Mouse (Mus musculus) heart, adult 11 months (tissue): Measurements from ENCODE around the gene Kcnk15.

Source experiments
- DNase-seq: peaks from one replicate; pipeline ENCODE4 v3.0.0; 2022

Kcnk15 gene

DNA sequence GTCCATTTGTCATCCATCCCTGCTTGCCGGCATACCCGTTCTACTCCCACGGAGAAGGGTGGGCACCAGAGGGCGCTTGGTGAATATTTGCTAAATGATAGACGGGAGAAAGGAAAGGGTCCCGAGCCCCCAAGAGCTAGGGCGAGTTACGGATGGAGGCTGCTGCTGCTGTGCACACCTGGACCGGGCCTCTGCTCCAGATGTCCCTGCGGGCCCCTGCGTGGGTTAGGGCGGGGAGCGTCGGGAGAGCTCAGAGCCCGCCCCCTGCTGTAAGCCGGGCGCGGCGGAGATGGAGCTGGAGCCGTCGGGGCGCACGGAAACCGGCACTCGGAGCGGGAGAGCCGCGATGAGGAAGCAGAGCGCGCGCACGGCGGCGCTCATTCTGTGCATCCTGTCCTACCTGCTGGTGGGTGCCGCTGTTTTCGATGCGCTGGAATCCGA is at the start of gene Kcnk15:
Gene Kcnk15, plus strand, starts transcription at position 191 of the 441 bp plus-strand sequence.
- DNase-seq = no peak

DNA sequence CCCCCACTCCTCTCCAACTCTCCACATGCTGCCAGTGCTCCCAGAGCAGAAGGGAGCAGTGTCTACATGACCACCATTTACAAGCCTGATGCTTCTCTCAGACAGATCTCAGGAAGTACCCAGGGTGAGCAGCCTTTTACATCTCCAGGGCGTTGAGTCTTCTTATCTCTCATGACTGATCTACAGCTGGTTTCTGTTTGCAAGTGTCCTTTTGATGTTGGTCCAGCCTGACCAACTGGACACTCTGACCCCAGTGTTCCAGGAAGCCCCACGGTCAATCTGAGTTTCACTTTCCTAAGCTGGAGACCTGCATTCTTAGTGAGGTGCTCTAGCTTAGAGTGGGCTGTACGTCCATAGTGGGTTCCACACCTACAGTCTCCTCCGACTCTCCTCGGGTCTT is 49.6 kb upstream of the Kcnk15 start:
- no peak for DNase-seq

- DNase-seq = no peak
Observed at GRCm38 (mm10) chr2:163809166-163809565, 44.3 kb upstream of the Kcnk15 start.

- peak; percentile 96 for DNase-seq
Observed at GRCm38 (mm10) chr2:163809704-163810103, 43.7 kb upstream of the Kcnk15 start.

DNA sequence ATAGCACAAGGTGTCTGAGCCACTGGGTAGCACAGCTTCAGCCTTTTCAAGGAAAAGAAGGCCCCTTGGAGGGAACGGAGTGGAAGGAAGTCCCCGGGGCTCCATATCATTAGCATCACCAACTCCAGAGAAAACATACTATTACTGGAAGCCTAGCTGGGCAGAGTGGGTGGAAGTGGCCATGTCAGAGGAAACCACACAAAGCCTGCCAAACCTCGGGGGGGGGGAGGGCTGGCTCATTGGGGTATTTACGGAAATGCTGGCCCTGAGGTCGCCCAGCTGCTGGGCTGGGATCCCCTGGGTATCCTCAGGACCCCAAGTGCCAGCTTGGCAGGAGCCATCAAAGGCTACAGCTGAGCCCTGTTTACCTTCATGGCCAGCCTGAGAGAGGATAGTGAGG is 40.4 kb upstream of the Kcnk15 start:
- no peak for DNase-seq

- DNase-seq = no peak
Observed at GRCm38 (mm10) chr2:163814739-163815465, 38.5 kb upstream of the Kcnk15 start.

- peak; percentile 98 for DNase-seq
Observed at GRCm38 (mm10) chr2:163820607-163821006, 32.8 kb upstream of the Kcnk15 start, which contains the start of gene Ccn5. Gene Ccn5, plus strand, starts transcription at chr2:163820861.

DNA sequence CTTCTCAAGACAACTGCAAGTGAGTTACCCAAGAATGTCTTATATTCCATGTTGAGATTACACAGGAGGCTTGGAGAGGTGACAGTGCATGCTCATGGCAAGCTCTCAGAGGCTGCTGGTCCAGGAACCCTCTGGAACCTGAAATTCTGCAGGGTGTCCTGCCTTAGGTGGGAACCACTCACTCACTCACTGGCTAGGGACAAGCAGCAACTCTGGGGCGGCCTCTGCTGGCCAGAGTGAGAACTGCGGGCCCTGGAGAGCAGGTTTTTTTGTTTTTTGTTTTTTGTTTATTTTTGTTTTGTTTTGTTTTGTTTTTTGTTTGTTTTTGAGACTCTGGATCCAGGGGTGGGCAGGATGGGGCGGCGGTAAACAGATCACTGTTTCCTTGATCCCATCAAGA is 30.2 kb upstream of the Kcnk15 start:
- peak; percentile 84 for DNase-seq

DNA sequence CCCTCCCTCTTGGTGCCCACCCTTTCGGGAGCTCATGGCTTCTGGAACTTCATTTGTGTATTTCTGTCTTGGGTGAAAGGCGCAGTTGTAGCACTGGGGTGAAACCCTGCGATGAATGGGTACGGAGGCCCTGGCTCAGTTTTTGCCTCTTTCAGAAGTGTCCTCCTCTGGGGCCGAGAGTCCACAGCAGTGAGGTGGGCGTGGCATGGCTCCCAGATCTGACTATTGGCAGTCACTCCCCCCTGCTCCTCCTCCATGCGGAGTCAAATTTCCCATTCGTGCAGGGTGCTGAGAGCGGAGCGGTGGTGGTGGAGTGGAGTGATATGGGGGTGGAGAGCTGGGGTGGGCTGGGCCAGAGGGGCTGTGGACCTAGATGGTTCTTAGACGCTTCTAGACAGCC is 29.7 kb upstream of the Kcnk15 start:
- DNase-seq = peak; percentile 94

DNA sequence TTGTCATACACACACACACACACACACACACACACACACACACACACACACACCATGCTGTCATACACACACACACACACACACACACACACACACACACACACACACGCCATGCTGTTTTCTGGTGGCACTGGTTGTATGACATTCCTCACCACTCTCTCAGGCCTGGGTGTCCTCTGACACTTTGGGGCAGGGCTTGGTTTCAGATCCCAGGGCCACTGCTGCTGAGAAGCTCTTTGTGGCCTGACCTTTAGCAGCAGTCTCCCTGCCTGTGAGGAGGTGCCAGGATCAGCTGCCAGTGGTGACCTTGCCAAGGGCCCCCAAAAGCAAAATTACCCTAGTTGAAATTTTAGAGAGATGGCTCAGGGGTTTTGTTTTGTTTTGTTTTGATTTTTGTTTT is 27.6 kb upstream of the Kcnk15 start:
- peak; percentile 59 for DNase-seq

DNA sequence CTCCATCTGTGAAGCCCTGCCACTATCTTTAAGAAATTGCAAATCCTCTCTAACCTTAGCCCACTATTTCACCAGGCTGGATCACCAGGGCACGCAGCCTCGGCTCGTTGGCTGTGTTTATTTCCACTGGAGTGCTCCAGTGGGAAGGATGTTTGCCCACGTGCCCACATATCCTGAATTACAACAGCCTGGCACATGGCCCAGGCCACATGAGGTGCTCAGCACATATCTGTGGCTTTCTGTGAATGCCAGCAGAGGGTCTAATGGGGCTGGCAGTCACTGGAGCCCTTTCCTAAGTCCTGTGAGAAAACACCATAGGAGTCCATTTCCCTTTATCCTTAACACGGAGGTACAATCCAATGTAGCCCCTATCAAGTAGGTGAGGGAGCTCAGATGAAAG is 27.0 kb upstream of the Kcnk15 start:
- DNase-seq = no peak

GRCm38 (mm10) chr2:163831163-163831562 is 22.3 kb upstream of the Kcnk15 start:
- no peak for DNase-seq

GRCm38 (mm10) chr2:163838043-163838442 is 15.4 kb upstream of the Kcnk15 start:
- DNase-seq = peak; percentile 97

- peak; percentile 95 for DNase-seq
Observed at GRCm38 (mm10) chr2:163839519-163839918, 13.9 kb upstream of the Kcnk15 start.

- DNase-seq = no peak
Observed at GRCm38 (mm10) chr2:163842043-163842442, 11.4 kb upstream of the Kcnk15 start.

- DNase-seq = no peak
Observed at GRCm38 (mm10) chr2:163857233-163857632, 3.8 kb downstream of the Kcnk15 start.

- DNase-seq = no peak
Observed at GRCm38 (mm10) chr2:163858254-163858947, 5.0 kb downstream of the Kcnk15 start.

DNA sequence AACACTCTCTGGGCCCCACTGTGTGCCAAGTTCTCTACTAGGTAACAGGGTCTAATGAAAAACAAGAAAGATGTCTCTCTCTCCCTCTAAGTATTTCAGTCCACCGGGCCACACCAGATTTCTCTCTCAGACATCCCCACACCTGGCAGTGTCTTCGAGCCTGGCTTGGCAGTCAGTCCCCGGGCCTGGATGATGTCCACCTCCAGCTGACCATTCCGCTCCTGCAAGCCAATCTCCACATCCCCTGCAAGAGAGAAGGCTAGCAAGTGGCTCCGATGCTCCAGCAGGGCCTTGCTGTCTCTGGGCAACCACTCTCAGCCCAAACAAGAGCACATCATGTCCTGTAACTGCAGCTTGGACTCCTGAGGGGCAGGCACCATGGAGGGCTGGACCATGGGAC is 11.9 kb downstream of the Kcnk15 start:
- DNase-seq = peak; percentile 75

GRCm38 (mm10) chr2:163866061-163866460 is 12.6 kb downstream of the Kcnk15 start:
- DNase-seq = no peak

DNA sequence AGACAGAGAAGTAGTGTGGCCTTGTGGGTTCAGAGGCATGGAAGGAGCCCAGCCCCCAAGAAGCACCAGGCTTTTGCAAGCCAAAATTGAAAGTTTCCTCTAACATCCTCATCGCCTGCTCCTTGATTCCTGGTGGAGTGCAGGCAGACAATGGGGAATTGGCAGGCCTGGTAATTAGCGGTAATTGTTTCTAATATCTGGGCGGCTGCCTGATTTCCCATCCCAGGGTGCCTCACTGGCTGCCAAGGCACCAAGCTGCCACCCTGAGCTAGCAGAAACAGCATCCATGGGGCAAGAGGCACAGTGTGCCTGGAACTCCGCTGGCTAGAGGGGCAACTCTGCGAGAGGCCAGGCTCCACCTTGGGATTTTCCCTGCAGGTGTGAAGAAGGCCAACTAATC is 16.3 kb downstream of the Kcnk15 start:
- DNase-seq = no peak

GRCm38 (mm10) chr2:163871266-163871665 is 17.8 kb downstream of the Kcnk15 start:
- no peak for DNase-seq

DNA sequence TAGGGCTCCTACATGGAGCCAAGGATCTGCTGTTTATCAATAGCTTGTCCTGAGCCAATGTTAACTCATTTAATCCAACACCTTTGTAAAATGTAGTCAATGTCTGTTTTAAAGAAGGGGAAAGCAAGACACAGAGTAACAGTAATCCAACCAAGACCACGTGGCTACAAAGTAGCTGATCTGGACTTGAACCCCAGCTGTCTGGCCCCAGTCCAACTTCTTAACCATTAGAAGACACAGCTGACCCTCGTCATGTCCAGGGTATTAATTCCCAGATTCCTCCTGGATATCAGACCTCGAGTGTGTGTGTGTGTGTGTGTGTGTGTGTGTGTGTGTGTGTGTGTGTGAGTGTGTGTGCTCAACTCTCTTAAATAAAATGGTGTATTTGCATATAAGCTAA is 18.5 kb downstream of the Kcnk15 start:
- no peak for DNase-seq

DNA sequence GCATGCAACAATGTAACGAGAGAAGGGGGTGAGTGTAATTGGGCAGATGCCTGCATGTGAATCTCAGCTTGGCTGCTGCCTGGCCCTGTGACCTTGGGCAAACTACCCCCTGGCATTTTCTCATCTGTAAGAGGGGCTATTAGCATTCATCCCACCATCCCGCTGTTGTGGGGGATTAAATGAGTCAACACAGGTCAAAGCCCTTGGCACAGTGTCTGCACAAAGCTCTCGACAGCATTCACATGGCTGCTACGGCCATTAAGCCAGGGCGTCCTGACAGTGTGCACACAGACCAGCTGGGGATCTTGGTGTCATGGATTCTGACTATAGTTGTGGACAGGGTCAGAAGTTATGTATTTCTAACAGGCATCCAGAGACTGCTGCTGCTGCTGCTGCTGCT is 21.4 kb downstream of the Kcnk15 start:
- DNase-seq = no peak

- no peak for DNase-seq
Observed at GRCm38 (mm10) chr2:163875484-163875883, 22.0 kb downstream of the Kcnk15 start.
